Mouse (Mus musculus) heart, adult 18-20 months (tissue): ENCODE measurements at regions not wholly inside any gene's neighbourhood (a gene's known extent, or its start where the extent isn't known, plus 50 kb on each side); places are given as distances from the start of the nearest gene placed in this dataset.
"Not testable (repeated sequence)": the region's sequence is repeated elsewhere in the genome, so short reads cannot be mapped to it uniquely, and the experiment has no call there.

Experiments used
- DNase-seq, 2 experiments: peaks; one replicate each; pipeline ENCODE4 v3.0.0; 2021 to 2022; ENCODE audit warnings: mixed read lengths in 1 of 2

- DNase-seq: no peak
Measured at GRCm38 (mm10) chr16:23838696-23839095, 52.1 kb downstream of the Sst start.

GRCm38 (mm10) chr16:23838114-23838513 lies 52.6 kb downstream of the Sst start:
- DNase-seq: no peak

- DNase-seq: no peak
Measured at GRCm38 (mm10) chr16:23834991-23835390, 55.8 kb downstream of the Sst start.

GRCm38 (mm10) chr16:23833603-23834002 lies 57.2 kb downstream of the Sst start:
- DNase-seq: no peak

GRCm38 (mm10) chr16:23833042-23833423 lies 57.7 kb downstream of the Sst start:
- no peak for DNase-seq

GRCm38 (mm10) chr16:23832393-23833041 lies 58.2 kb downstream of the Sst start:
- no peak for DNase-seq

- DNase-seq: no peak
Measured at GRCm38 (mm10) chr16:23825662-23826061, 65.1 kb downstream of the Sst start.

- no peak for DNase-seq
Measured at GRCm38 (mm10) chr16:23785216-23785615, 105.5 kb downstream of the Sst start.

GRCm38 (mm10) chr16:23784021-23784897 lies 106.5 kb downstream of the Sst start:
- DNase-seq: peak in 1 of 2 experiments; percentile 2

- peak; percentile 5 to 8 for DNase-seq
Measured at GRCm38 (mm10) chr16:23780440-23781231, 110.1 kb downstream of the Sst start.

- no peak for DNase-seq
Measured at GRCm38 (mm10) chr16:23777894-23778293, 112.9 kb downstream of the Sst start.

GRCm38 (mm10) chr16:23777041-23777440 lies 113.7 kb downstream of the Sst start:
- no peak for DNase-seq

GRCm38 (mm10) chr16:23776501-23776900 lies 114.3 kb downstream of the Sst start:
- DNase-seq: peak; percentile 2 to 6

GRCm38 (mm10) chr16:23758136-23758812 lies 132.5 kb downstream of the Sst start:
- DNase-seq: no peak

GRCm38 (mm10) chr16:23737026-23737425 lies 153.7 kb downstream of the Sst start:
- DNase-seq: no peak

- DNase-seq: no peak
Measured at GRCm38 (mm10) chr16:23735722-23736121, 155.0 kb downstream of the Sst start.

GRCm38 (mm10) chr16:23726562-23726961 lies 164.2 kb downstream of the Sst start:
- DNase-seq: no peak

- DNase-seq: no peak
Measured at GRCm38 (mm10) chr16:23721745-23722144, 169.0 kb downstream of the Sst start.

- DNase-seq: no peak
Measured at GRCm38 (mm10) chr16:23701156-23701555, 180.5 kb upstream of the Masp1 start.

GRCm38 (mm10) chr16:23694226-23694625 lies 173.6 kb upstream of the Masp1 start:
- DNase-seq: not testable (repeated sequence)

GRCm38 (mm10) chr16:23690061-23690460 lies 169.4 kb upstream of the Masp1 start:
- no peak for DNase-seq

- DNase-seq: no peak
Measured at GRCm38 (mm10) chr16:23686783-23687182, 166.2 kb upstream of the Masp1 start.
